Mouse (Mus musculus): ENCODE results near the gene Gm20388. TPM values are rescaled to one million over a fixed set of nuclear protein-coding genes. Genes with fewer than 3 reads are reported as not detected.

The Gm20388 gene
- total RNA-seq, 1 experiment: 27.0 TPM

- Histone ChIP-seq H3K4me1 (ENCODE audit: control insufficient read depth in 2 of 2, insufficient read depth in 2 of 2, low read length in 2 of 2, poor library complexity in 1 of 2) (peaks cover 2 to 42% of the 10 kb centered on the region in 2 experiments; a peak in 2 of 4 replicates), H3K9ac (ENCODE audit: insufficient read depth, low read depth, low read length, poor library complexity, severe bottlenecking) (no peak overlapping the region), H3K27ac (ENCODE audit: insufficient read depth, low read depth, low read length, poor library complexity, severe bottlenecking) (no peak overlapping the region), H3K9me3 (ENCODE audit: control insufficient read depth, insufficient read depth, low read depth, low read length) (no peaks in the 10 kb centered on the region), H3K4me3 (ENCODE audit: insufficient read depth in 1 of 2, low read depth in 1 of 2, low read length in 2 of 2, poor library complexity in 1 of 2, severe bottlenecking in 1 of 2) (no peak overlapping the region), H3K36me3 (ENCODE audit: control insufficient read depth, insufficient read depth, low read length, poor library complexity, severe bottlenecking) (peaks cover 79% of the 10 kb centered on the region)
- DNase-seq (ENCODE audit: low read depth, low spot score): no peak
- TF ChIP-seq MAFK (IDR thresholded peaks at IDR 0.05; ENCODE audit: insufficient read depth, low read depth, low read length): no peak
- TF ChIP-seq ZC3H11A (IDR thresholded peaks at IDR 0.05; ENCODE audit: borderline replicate concordance, low read depth, low read length): no peak
- TF ChIP-seq CHD2 (IDR thresholded peaks at IDR 0.05; ENCODE audit: low read depth, low read length): no peak
- no peak for TF ChIP-seq ZNF384 (IDR thresholded peaks at IDR 0.05; ENCODE audit: low read depth, low read length)
- no peak for TF ChIP-seq HCFC1 (IDR thresholded peaks at IDR 0.05; ENCODE audit: borderline replicate concordance, insufficient read depth, low read length)
- in situ Hi-C loops (cut with MboI; ENCODE audit: low sequenced_read_pairs in 2 of 2, unreplicated experiment in 2 of 2): no loop called here
These were observed 654.6 kb downstream of the Gm20388 start for GRCm38 (mm10) chr8:120565151-120565711.

GRCm38 (mm10) chr8:120566681-120567080 lies 656.0 kb downstream of the Gm20388 start:
- peaks cover 88% of the 10 kb centered on the region for H3K36me3 ChIP-seq (ENCODE audit: control insufficient read depth, insufficient read depth, low read length, poor library complexity, severe bottlenecking)
- H3K4me1 ChIP-seq (ENCODE audit: control insufficient read depth in 2 of 2, insufficient read depth in 2 of 2, low read length in 2 of 2, poor library complexity in 1 of 2): peaks cover 2 to 35% of the 10 kb centered on the region in 2 experiments; a peak in 3 of 4 replicates
- DNase-seq (ENCODE audit: low read depth, low spot score): no peak
- no peak overlapping the region for H3K9ac ChIP-seq (ENCODE audit: insufficient read depth, low read depth, low read length, poor library complexity, severe bottlenecking)
- in situ Hi-C loops (cut with MboI; ENCODE audit: low sequenced_read_pairs in 2 of 2, unreplicated experiment in 2 of 2): no loop called here
- H3K27ac ChIP-seq (ENCODE audit: insufficient read depth, low read depth, low read length, poor library complexity, severe bottlenecking): no peak overlapping the region; the same call in 1 of the 2 replicates
- no peaks in the 10 kb centered on the region for H3K9me3 ChIP-seq (ENCODE audit: control insufficient read depth, insufficient read depth, low read depth, low read length)
- TF ChIP-seq ZNF384 (IDR thresholded peaks at IDR 0.05; ENCODE audit: low read depth, low read length) (no peak), ZC3H11A (IDR thresholded peaks at IDR 0.05; ENCODE audit: borderline replicate concordance, low read depth, low read length) (no peak), CHD2 (IDR thresholded peaks at IDR 0.05; ENCODE audit: low read depth, low read length) (no peak), MAFK (IDR thresholded peaks at IDR 0.05; ENCODE audit: insufficient read depth, low read depth, low read length) (no peak), HCFC1 (IDR thresholded peaks at IDR 0.05; ENCODE audit: borderline replicate concordance, insufficient read depth, low read length) (no peak)
- no peak overlapping the region for H3K4me3 ChIP-seq (ENCODE audit: insufficient read depth in 1 of 2, low read depth in 1 of 2, low read length in 2 of 2, poor library complexity in 1 of 2, severe bottlenecking in 1 of 2)

GRCm38 (mm10) chr8:120567731-120568130 lies 657.1 kb downstream of the Gm20388 start:
- DNase-seq (ENCODE audit: low read depth, low spot score): no peak
- TF ChIP-seq MAFK (IDR thresholded peaks at IDR 0.05; ENCODE audit: insufficient read depth, low read depth, low read length): no peak
- TF ChIP-seq HCFC1 (IDR thresholded peaks at IDR 0.05; ENCODE audit: borderline replicate concordance, insufficient read depth, low read length): no peak
- no peak for TF ChIP-seq ZNF384 (IDR thresholded peaks at IDR 0.05; ENCODE audit: low read depth, low read length)
- TF ChIP-seq ZC3H11A (IDR thresholded peaks at IDR 0.05; ENCODE audit: borderline replicate concordance, low read depth, low read length): no peak
- no peak for TF ChIP-seq CHD2 (IDR thresholded peaks at IDR 0.05; ENCODE audit: low read depth, low read length)
- H3K4me1 ChIP-seq (ENCODE audit: control insufficient read depth in 2 of 2, insufficient read depth in 2 of 2, low read length in 2 of 2, poor library complexity in 1 of 2): peaks cover 2 to 32% of the 10 kb centered on the region in 2 experiments; a peak in 3 of 4 replicates
- no peak overlapping the region for H3K27ac ChIP-seq (ENCODE audit: insufficient read depth, low read depth, low read length, poor library complexity, severe bottlenecking)
- in situ Hi-C loops (cut with MboI; ENCODE audit: low sequenced_read_pairs in 2 of 2, unreplicated experiment in 2 of 2): no loop called here
- H3K9me3 ChIP-seq (ENCODE audit: control insufficient read depth, insufficient read depth, low read depth, low read length): no peaks in the 10 kb centered on the region
- peak overlapping the region; percentile 3 to 4; a peak in 1 of 4 replicates for H3K4me3 ChIP-seq (ENCODE audit: insufficient read depth in 1 of 2, low read depth in 1 of 2, low read length in 2 of 2, poor library complexity in 1 of 2, severe bottlenecking in 1 of 2)
- peaks cover 94% of the 10 kb centered on the region for H3K36me3 ChIP-seq (ENCODE audit: control insufficient read depth, insufficient read depth, low read length, poor library complexity, severe bottlenecking)
- no peak overlapping the region for H3K9ac ChIP-seq (ENCODE audit: insufficient read depth, low read depth, low read length, poor library complexity, severe bottlenecking)

GRCm38 (mm10) chr8:120568164-120568798 lies 657.6 kb downstream of the Gm20388 start:
- no peak for TF ChIP-seq MAFK (IDR thresholded peaks at IDR 0.05; ENCODE audit: insufficient read depth, low read depth, low read length)
- TF ChIP-seq CHD2 (IDR thresholded peaks at IDR 0.05; ENCODE audit: low read depth, low read length): no peak
- TF ChIP-seq ZNF384 (IDR thresholded peaks at IDR 0.05; ENCODE audit: low read depth, low read length): no peak
- TF ChIP-seq ZC3H11A (IDR thresholded peaks at IDR 0.05; ENCODE audit: borderline replicate concordance, low read depth, low read length): no peak
- TF ChIP-seq HCFC1 (IDR thresholded peaks at IDR 0.05; ENCODE audit: borderline replicate concordance, insufficient read depth, low read length): no peak
- Histone ChIP-seq H3K9me3 (ENCODE audit: control insufficient read depth, insufficient read depth, low read depth, low read length) (no peaks in the 10 kb centered on the region), H3K9ac (ENCODE audit: insufficient read depth, low read depth, low read length, poor library complexity, severe bottlenecking) (no peak overlapping the region), H3K27ac (ENCODE audit: insufficient read depth, low read depth, low read length, poor library complexity, severe bottlenecking) (no peak overlapping the region), H3K36me3 (ENCODE audit: control insufficient read depth, insufficient read depth, low read length, poor library complexity, severe bottlenecking) (peaks cover 94% of the 10 kb centered on the region), H3K4me3 (ENCODE audit: insufficient read depth in 1 of 2, low read depth in 1 of 2, low read length in 2 of 2, poor library complexity in 1 of 2, severe bottlenecking in 1 of 2) (peak overlapping the region; percentile 3 to 4; a peak in 1 of 4 replicates), H3K4me1 (ENCODE audit: control insufficient read depth in 2 of 2, insufficient read depth in 2 of 2, low read length in 2 of 2, poor library complexity in 1 of 2) (peaks cover 2 to 29% of the 10 kb centered on the region in 2 experiments; a peak in 3 of 4 replicates)
- in situ Hi-C loops (cut with MboI; ENCODE audit: low sequenced_read_pairs in 2 of 2, unreplicated experiment in 2 of 2): no loop called here
- no peak for DNase-seq (ENCODE audit: low read depth, low spot score)
